Mouse (Mus musculus) lung, postnatal 25 days (tissue): ENCODE data around the gene Polr2i.

Experiments used
- DNase-seq: peaks from one replicate; pipeline ENCODE4 v3.0.0; 2022; ENCODE audit warnings: low spot score

The Polr2i gene

GRCm38 (mm10) chr7:30265935-30266334 lies 34.2 kb downstream of the Polr2i start:
- no peak for DNase-seq

- DNase-seq, result no peak
Observed at GRCm38 (mm10) chr7:30266780-30267179, 35.0 kb downstream of the Polr2i start.

GRCm38 (mm10) chr7:30269641-30270040 lies 37.9 kb downstream of the Polr2i start:
- DNase-seq, result no peak

GRCm38 (mm10) chr7:30274383-30274782 lies 42.6 kb downstream of the Polr2i start:
- DNase-seq, result no peak

- DNase-seq, result no peak
Observed at GRCm38 (mm10) chr7:30278911-30279310, 47.2 kb downstream of the Polr2i start.

- no peak for DNase-seq
Observed at GRCm38 (mm10) chr7:30279536-30279935, 47.8 kb downstream of the Polr2i start.

GRCm38 (mm10) chr7:30279951-30280669 lies 48.4 kb downstream of the Polr2i start, which contains the start of the genes Thap8 and Wdr62:
TSS of gene Thap8 (plus strand) at chr7:30280094.
TSS of gene Wdr62 (minus strand) at chr7:30280419.
- peak; percentile 94 for DNase-seq

- DNase-seq, result peak; percentile 92
Observed at GRCm38 (mm10) chr7:30280670-30281138, 49.0 kb downstream of the Polr2i start.

GRCm38 (mm10) chr7:30281522-30281921 lies 49.8 kb downstream of the Polr2i start:
- no peak for DNase-seq

- DNase-seq, result no peak
Observed at GRCm38 (mm10) chr7:30282740-30283139, 51.0 kb downstream of the Polr2i start.
